Mouse (Mus musculus): ENCODE measurements at regions not wholly inside any gene's neighbourhood (a gene's known extent, or its start where the extent isn't known, plus 50 kb on each side); places are given as distances from the start of the nearest gene placed in this dataset.

- DNase-seq (ENCODE audit: low spot score): no peak
These were observed 119.2 kb downstream of the Syk start for GRCm38 (mm10) chr13:52702201-52702611.

- DNase-seq (ENCODE audit: low spot score): peak; percentile 19
These were observed 120.6 kb downstream of the Syk start for GRCm38 (mm10) chr13:52703401-52704164.

- no peak for DNase-seq (ENCODE audit: low spot score)
These were observed 121.7 kb downstream of the Syk start for GRCm38 (mm10) chr13:52704673-52705072.

GRCm38 (mm10) chr13:52709580-52709979 lies 126.6 kb downstream of the Syk start:
- no peak for DNase-seq (ENCODE audit: low spot score)

GRCm38 (mm10) chr13:52711713-52712369 lies 128.9 kb downstream of the Syk start:
- DNase-seq (ENCODE audit: low spot score): peak; percentile 84

GRCm38 (mm10) chr13:52721463-52721862 lies 138.5 kb downstream of the Syk start:
- DNase-seq (ENCODE audit: low spot score): no peak

GRCm38 (mm10) chr13:52722718-52723117 lies 139.7 kb downstream of the Syk start:
- DNase-seq (ENCODE audit: low spot score): no peak

GRCm38 (mm10) chr13:52726043-52726442 lies 143.1 kb downstream of the Syk start:
- DNase-seq (ENCODE audit: low spot score): peak; percentile 70

- DNase-seq (ENCODE audit: low spot score): no peak
These were observed 143.6 kb downstream of the Syk start for GRCm38 (mm10) chr13:52726525-52726924.

GRCm38 (mm10) chr13:52735453-52735933 lies 152.5 kb downstream of the Syk start:
- DNase-seq (ENCODE audit: low spot score): peak; percentile 25

GRCm38 (mm10) chr13:52735934-52736523 lies 153.1 kb downstream of the Syk start:
- peak; percentile 78 for DNase-seq (ENCODE audit: low spot score)

GRCm38 (mm10) chr13:52738095-52738660 lies 155.2 kb downstream of the Syk start:
- no peak for DNase-seq (ENCODE audit: low spot score)

GRCm38 (mm10) chr13:52741371-52741770 lies 158.4 kb downstream of the Syk start:
- DNase-seq (ENCODE audit: low spot score): no peak

- DNase-seq (ENCODE audit: low spot score): no peak
These were observed 173.0 kb downstream of the Syk start for GRCm38 (mm10) chr13:52756005-52756404.

GRCm38 (mm10) chr13:52765508-52766181 lies 163.8 kb downstream of the Auh start:
- DNase-seq (ENCODE audit: low spot score): peak; percentile 72

- no peak for DNase-seq (ENCODE audit: low spot score)
These were observed 163.2 kb downstream of the Auh start for GRCm38 (mm10) chr13:52766236-52766635.

- no peak for DNase-seq (ENCODE audit: low spot score)
These were observed 159.5 kb downstream of the Auh start for GRCm38 (mm10) chr13:52769956-52770355.

GRCm38 (mm10) chr13:52771518-52771917 lies 158.0 kb downstream of the Auh start:
- no peak for DNase-seq (ENCODE audit: low spot score)

GRCm38 (mm10) chr13:52772081-52772480 lies 157.4 kb downstream of the Auh start:
- DNase-seq (ENCODE audit: low spot score): no peak

- DNase-seq (ENCODE audit: low spot score): no peak
These were observed 152.0 kb downstream of the Auh start for GRCm38 (mm10) chr13:52777396-52778034.

- DNase-seq (ENCODE audit: low spot score): no peak
These were observed 150.6 kb downstream of the Auh start for GRCm38 (mm10) chr13:52778848-52779247.
